Mouse (Mus musculus): Measurements from ENCODE around the gene Ahdc1. TPM values are rescaled to one million over a fixed set of nuclear protein-coding genes. Genes with fewer than 3 reads are reported as not detected.
A peak's percentile ranks its signal among the peaks of the same experiment; 100 is the strongest.

Ahdc1 gene
- total and polyA plus RNA-seq, 3 experiments = 2.5 to 8.8 TPM; not detected in 1

DNA sequence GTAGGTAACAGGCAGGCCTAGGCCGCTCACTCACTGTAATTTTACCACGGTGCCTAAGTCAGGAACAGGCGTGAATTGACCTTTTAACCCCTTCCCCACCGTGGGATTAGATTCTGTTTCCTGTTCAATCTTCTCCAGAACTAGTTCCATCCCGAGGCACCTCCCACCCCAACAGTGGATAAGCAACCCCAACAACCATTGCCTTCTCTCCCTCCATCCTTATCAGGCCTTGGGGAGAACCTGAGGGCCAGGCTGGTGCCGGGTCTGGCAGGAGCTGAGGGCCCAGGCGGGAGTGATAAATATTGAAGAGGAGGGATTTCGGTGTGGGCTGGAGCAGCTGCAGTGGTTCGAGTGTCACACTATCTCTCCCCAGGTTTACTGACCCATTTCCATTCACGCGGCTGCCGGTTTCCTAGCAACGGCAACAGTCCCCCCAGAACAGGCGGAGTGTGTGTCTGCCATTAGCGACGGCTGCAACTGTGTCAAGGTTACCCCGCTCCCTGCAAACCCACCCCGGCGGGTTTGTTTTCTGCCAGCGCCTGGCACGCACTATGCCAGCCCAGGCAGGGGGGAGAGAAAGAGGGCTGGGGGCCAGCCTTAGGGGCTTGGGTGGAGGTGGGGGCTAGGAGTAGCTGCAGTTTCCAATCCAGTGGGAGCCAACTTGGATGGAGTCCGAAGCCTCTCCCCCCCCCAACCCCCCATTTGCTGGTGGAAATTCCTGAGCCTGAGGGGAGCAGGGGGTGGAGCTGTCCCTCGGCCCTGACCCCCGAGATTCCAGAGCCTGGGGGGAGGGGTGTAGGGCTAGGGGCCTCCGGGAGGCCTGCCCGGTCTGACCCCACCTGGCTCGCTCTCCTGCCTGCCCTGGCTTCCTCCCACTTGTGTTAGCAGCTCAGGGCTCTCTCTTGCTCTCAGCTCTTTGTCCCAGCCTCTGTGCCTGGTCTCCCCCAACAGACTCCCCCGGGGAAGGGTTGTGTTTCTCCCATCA is 31.9 kb downstream of the Ahdc1 start:
- no peaks in the 10 kb centered on the region for H3K9me3 ChIP-seq (replicated peaks; ENCODE audit: insufficient read depth, low read length)
- no peaks in the 10 kb centered on the region for H3K27me3 ChIP-seq (ENCODE audit: control insufficient read depth in 1 of 2, insufficient read depth in 2 of 2, low read length in 2 of 2)
- H3K36me3 ChIP-seq (ENCODE audit: control insufficient read depth in 1 of 2, insufficient read depth in 2 of 2, low read length in 2 of 2) = peaks cover 0 to 2% of the 10 kb centered on the region in 2 experiments; a peak in 1 of 4 replicates
- H3K4me3 ChIP-seq (ENCODE audit: control insufficient read depth in 1 of 2, insufficient read depth in 1 of 2, low read depth in 2 of 2, low read length in 2 of 2) = no peak overlapping the region
- TF ChIP-seq USF2 (IDR thresholded peaks at IDR 0.05; ENCODE audit: borderline replicate concordance in 1 of 2, insufficient read depth in 1 of 2, low read depth in 1 of 2, low read length in 2 of 2) (no peak), HCFC1 (IDR thresholded peaks at IDR 0.05; ENCODE audit: low read depth, low read length) (no peak), ZKSCAN1 (IDR thresholded peaks at IDR 0.05; ENCODE audit: low read depth, low read length) (no peak), ZNF384 (IDR thresholded peaks at IDR 0.05; ENCODE audit: low read depth, low read length) (no peak), GATA1 (IDR thresholded peaks at IDR 0.05; ENCODE audit: low read depth, low read length) (no peak), USF1 (IDR thresholded peaks at IDR 0.05; ENCODE audit: low read depth, low read length) (no peak), MXI1 (IDR thresholded peaks at IDR 0.05; ENCODE audit: low read depth, low read length) (no peak)
- H3K4me1 ChIP-seq (ENCODE audit: control insufficient read depth in 1 of 2, insufficient read depth in 2 of 2, low read length in 2 of 2) = peaks cover 6 to 11% of the 10 kb centered on the region in 2 experiments; a peak in 2 of 4 replicates
- DNase-seq (ENCODE audit: low read depth, low spot score) = peak; percentile 13
- no peaks in the 10 kb centered on the region for H3K79me2 ChIP-seq (ENCODE audit: control insufficient read depth, insufficient read depth, low read length, poor library complexity)
- no peak overlapping the region for H3K9ac ChIP-seq (ENCODE audit: control insufficient read depth, low read depth, low read length, poor library complexity, severe bottlenecking)
- H3K27ac ChIP-seq (ENCODE audit: control insufficient read depth, low read depth, low read length) = no peak overlapping the region

GRCm38 (mm10) chr4:133043798-133044646 is 33.0 kb downstream of the Ahdc1 start:
- no peak overlapping the region for H3K27ac ChIP-seq (ENCODE audit: control insufficient read depth, low read depth, low read length)
- TF ChIP-seq EP300 (IDR thresholded peaks at IDR 0.05; ENCODE audit: low read depth in 1 of 2, low read length in 2 of 2) = no peak
- no peak for TF ChIP-seq POLR2AphosphoS5 (IDR thresholded peaks at IDR 0.05; ENCODE audit: borderline replicate concordance, low read depth, low read length)
- no peak for TF ChIP-seq CHD1 (IDR thresholded peaks at IDR 0.05; ENCODE audit: low read depth, low read length)
- no peak for TF ChIP-seq MEF2A (IDR thresholded peaks at IDR 0.05; ENCODE audit: extremely low read depth, insufficient replicate concordance, low read depth, low read length, poor library complexity, severe bottlenecking)
- no peak for TF ChIP-seq ZKSCAN1 (IDR thresholded peaks at IDR 0.05; ENCODE audit: low read depth, low read length)
- no peak for TF ChIP-seq CTCF (IDR thresholded peaks at IDR 0.05 in 2 of 3, conservative IDR thresholded peaks at IDR 0.05 in 1 of 3; ENCODE audit: control insufficient read depth in 1 of 3, insufficient read depth in 1 of 3, low read depth in 2 of 3, low read length in 3 of 3, poor library complexity in 1 of 3, severe bottlenecking in 1 of 3)
- TF ChIP-seq USF1 (IDR thresholded peaks at IDR 0.05; ENCODE audit: low read depth, low read length) = no peak
- no peak for TF ChIP-seq ELF1 (IDR thresholded peaks at IDR 0.05; ENCODE audit: low read depth, low read length)
- no peak for TF ChIP-seq JUND (IDR thresholded peaks at IDR 0.05; ENCODE audit: low read depth, low read length)
- TF ChIP-seq E2F4 (IDR thresholded peaks at IDR 0.05; ENCODE audit: borderline replicate concordance, low read depth, low read length) = no peak
- TF ChIP-seq TCF12 (IDR thresholded peaks at IDR 0.05; ENCODE audit: low read depth, low read length) = no peak
- no peak for TF ChIP-seq KAT2A (conservative IDR thresholded peaks at IDR 0.05; ENCODE audit: low read depth, low read length)
- no peak for TF ChIP-seq POLR2A (IDR thresholded peaks at IDR 0.05; ENCODE audit: control insufficient read depth in 1 of 2, insufficient read depth in 1 of 2, low read depth in 1 of 2, low read length in 2 of 2, poor library complexity in 1 of 2)
- no peak for TF ChIP-seq RCOR1 (IDR thresholded peaks at IDR 0.05; ENCODE audit: low read depth, low read length)
- TF ChIP-seq NELFE (IDR thresholded peaks at IDR 0.05; ENCODE audit: low read depth, low read length) = no peak
- no peak for TF ChIP-seq ZNF384 (IDR thresholded peaks at IDR 0.05; ENCODE audit: low read depth, low read length)
- no peak overlapping the region for H3K9ac ChIP-seq (ENCODE audit: control insufficient read depth, low read depth, low read length, poor library complexity, severe bottlenecking)
- H3K27me3 ChIP-seq (ENCODE audit: control insufficient read depth in 1 of 2, insufficient read depth in 2 of 2, low read length in 2 of 2) = no peaks in the 10 kb centered on the region
- no peak overlapping the region for H3K4me3 ChIP-seq (ENCODE audit: control insufficient read depth in 1 of 2, insufficient read depth in 1 of 2, low read depth in 2 of 2, low read length in 2 of 2)
- no peaks in the 10 kb centered on the region for H3K9me3 ChIP-seq (replicated peaks; ENCODE audit: insufficient read depth, low read length)
- H3K36me3 ChIP-seq (ENCODE audit: control insufficient read depth in 1 of 2, insufficient read depth in 2 of 2, low read length in 2 of 2) = peaks cover 0 to 2% of the 10 kb centered on the region in 2 experiments; a peak in 1 of 4 replicates
- peaks cover 6 to 11% of the 10 kb centered on the region in 2 experiments; a peak in 2 of 4 replicates for H3K4me1 ChIP-seq (ENCODE audit: control insufficient read depth in 1 of 2, insufficient read depth in 2 of 2, low read length in 2 of 2)
- no peak for DNase-seq (ENCODE audit: low read depth, low spot score)
- no peaks in the 10 kb centered on the region for H3K79me2 ChIP-seq (ENCODE audit: control insufficient read depth, insufficient read depth, low read length, poor library complexity)

Data from MEL (cell line).